Mouse (Mus musculus): Measurements from ENCODE around the gene Gm49358. TPM values are rescaled to one million over a fixed set of nuclear protein-coding genes. Genes with fewer than 3 reads are reported as not detected.

Gene Gm49358
- polyA plus RNA-seq, 1 experiment from 2014 or later = not detected

DNA sequence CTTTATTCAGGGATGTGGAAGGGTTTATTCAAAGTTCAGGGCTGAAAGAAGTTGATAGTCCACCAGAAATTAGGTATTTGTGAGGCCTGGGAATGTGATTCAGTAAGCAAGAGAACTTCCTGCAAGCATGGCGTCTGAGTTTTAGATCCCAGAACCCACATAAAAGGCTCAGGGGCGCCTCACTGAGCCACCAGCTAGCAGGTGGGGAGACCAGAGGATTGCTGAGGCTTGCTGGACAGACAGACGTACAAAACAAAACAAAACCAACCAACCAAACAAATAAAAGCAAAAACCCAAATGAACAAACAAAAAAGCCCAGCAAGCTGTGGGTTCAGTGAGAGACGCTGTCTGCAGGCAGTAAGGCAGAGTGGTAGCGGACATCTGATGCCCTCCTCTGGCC is 18.9 kb downstream of the Gm49358 start:
- no peak overlapping the region for H3K27ac ChIP-seq (ENCODE audit: low read length)
- no peak for ATAC-seq (ENCODE audit: low read depth)
- H3K27me3 ChIP-seq (ENCODE audit: control insufficient read depth, insufficient read depth, low read depth, low read length) = no peaks in the 10 kb centered on the region
- H3K4me1 ChIP-seq (ENCODE audit: control insufficient read depth, low read depth, low read length) = peaks cover 21% of the 10 kb centered on the region
- H3K9ac ChIP-seq (ENCODE audit: low read depth, low read length) = no peak overlapping the region
- H3K4me3 ChIP-seq (ENCODE audit: low read depth, low read length) = no peak overlapping the region
- H3K4me2 ChIP-seq (ENCODE audit: low read depth, low read length) = no peak overlapping the region
- no peaks in the 10 kb centered on the region for H3K36me3 ChIP-seq (ENCODE audit: control insufficient read depth, insufficient read depth)
- WGBS (ENCODE audit: insufficient replicate concordance) = 61% methylated on average over 5 of the region's 5 CpGs
- H3K9me3 ChIP-seq (replicated peaks; ENCODE audit: control insufficient read depth, low read length) = no peaks in the 10 kb centered on the region

DNA sequence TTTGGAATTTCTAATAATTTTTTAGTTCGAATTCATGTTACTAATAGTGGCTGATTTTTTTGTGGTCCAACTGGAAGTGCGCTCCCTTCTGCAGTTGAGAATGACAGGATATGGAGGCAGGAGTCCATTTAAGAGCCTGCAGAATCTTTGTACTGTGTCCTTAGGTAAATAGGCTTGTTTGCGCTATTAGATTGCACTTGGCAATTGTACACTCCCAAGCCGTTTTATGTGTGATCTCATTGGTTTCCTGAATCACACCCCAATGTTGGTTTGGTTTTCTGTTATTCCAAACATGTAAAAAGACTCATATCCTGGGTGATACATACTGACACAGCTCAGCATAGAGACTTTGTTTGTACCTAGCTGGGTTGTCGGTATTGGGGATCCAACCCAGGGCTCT is 19.8 kb downstream of the Gm49358 start:
- 58% methylated on average over 5 of the region's 5 CpGs for WGBS (ENCODE audit: insufficient replicate concordance)
- no peak overlapping the region for H3K4me2 ChIP-seq (ENCODE audit: low read depth, low read length)
- H3K4me1 ChIP-seq (ENCODE audit: control insufficient read depth, low read depth, low read length) = peaks cover 13% of the 10 kb centered on the region
- no peak overlapping the region for H3K27ac ChIP-seq (ENCODE audit: low read length)
- no peak for ATAC-seq (ENCODE audit: low read depth)
- H3K27me3 ChIP-seq (ENCODE audit: control insufficient read depth, insufficient read depth, low read depth, low read length) = no peaks in the 10 kb centered on the region
- H3K36me3 ChIP-seq (ENCODE audit: control insufficient read depth, insufficient read depth) = no peaks in the 10 kb centered on the region
- H3K4me3 ChIP-seq (ENCODE audit: low read depth, low read length) = no peak overlapping the region
- no peak overlapping the region for H3K9ac ChIP-seq (ENCODE audit: low read depth, low read length)
- no peaks in the 10 kb centered on the region for H3K9me3 ChIP-seq (replicated peaks; ENCODE audit: control insufficient read depth, low read length)

DNA sequence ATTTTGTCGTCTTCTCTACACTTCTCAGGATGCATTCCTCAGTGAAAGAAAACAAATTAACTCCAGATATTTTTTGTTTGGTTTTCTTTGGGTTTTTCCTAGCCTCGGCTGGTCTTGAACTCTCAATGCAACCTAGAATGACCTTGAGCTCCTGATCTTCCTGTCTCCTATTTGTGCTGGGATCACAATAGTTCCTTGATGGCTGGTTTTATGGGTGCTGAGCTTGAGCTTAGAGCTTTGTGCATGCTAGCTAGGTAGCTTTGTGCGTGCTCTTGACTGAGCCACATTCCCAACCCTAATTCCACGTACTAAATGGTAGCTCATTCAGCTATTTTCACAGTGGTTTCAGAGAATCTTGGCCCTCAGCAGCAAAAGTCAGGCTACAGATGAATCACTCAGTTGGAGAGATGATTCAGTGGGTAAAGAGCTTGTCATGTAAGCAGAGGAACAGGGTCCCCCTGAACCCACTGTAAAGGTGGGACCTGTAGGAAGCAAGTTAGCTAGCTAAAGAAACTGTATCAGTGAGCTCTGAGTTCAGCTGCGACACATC is 20.4 kb downstream of the Gm49358 start:
- ATAC-seq (ENCODE audit: low read depth) = no peak
- Histone ChIP-seq H3K4me2 (ENCODE audit: low read depth, low read length) (no peak overlapping the region), H3K36me3 (ENCODE audit: control insufficient read depth, insufficient read depth) (no peaks in the 10 kb centered on the region), H3K9ac (ENCODE audit: low read depth, low read length) (no peak overlapping the region), H3K27ac (ENCODE audit: low read length) (no peak overlapping the region), H3K9me3 (replicated peaks; ENCODE audit: control insufficient read depth, low read length) (no peaks in the 10 kb centered on the region), H3K4me3 (ENCODE audit: low read depth, low read length) (no peak overlapping the region), H3K4me1 (ENCODE audit: control insufficient read depth, low read depth, low read length) (peaks cover 8% of the 10 kb centered on the region), H3K27me3 (ENCODE audit: control insufficient read depth, insufficient read depth, low read depth, low read length) (no peaks in the 10 kb centered on the region)
- WGBS (ENCODE audit: insufficient replicate concordance) = 66% methylated on average over 5 of the region's 5 CpGs

DNA sequence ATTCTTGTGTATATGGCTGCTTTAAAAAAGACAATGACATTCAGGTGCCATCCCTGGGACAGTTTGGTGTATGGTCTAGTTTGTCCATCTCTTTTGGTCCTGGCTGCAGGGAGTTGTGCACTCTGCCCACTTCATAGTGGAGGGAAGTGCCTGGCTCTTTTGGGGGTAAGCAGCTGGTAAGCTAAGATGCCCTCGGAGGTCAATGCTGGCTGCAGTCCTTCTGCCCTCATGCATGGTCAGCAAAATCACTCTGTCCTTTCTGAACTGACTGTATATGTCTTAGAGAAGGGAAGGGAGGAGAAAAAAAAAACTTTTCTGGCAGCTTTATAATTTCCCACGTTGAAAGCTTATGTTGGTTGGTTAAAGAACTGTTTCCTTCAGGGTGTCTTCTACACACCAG is 21.6 kb downstream of the Gm49358 start:
- WGBS (ENCODE audit: insufficient replicate concordance) = 41% methylated on average over 2 of the region's 2 CpGs
- no peak overlapping the region for H3K4me2 ChIP-seq (ENCODE audit: low read depth, low read length)
- no peaks in the 10 kb centered on the region for H3K9me3 ChIP-seq (replicated peaks; ENCODE audit: control insufficient read depth, low read length)
- no peak overlapping the region for H3K9ac ChIP-seq (ENCODE audit: low read depth, low read length)
- H3K27me3 ChIP-seq (ENCODE audit: control insufficient read depth, insufficient read depth, low read depth, low read length) = no peaks in the 10 kb centered on the region
- ATAC-seq (ENCODE audit: low read depth) = no peak
- no peaks in the 10 kb centered on the region for H3K4me1 ChIP-seq (ENCODE audit: control insufficient read depth, low read depth, low read length)
- H3K4me3 ChIP-seq (ENCODE audit: low read depth, low read length) = no peak overlapping the region
- no peak overlapping the region for H3K27ac ChIP-seq (ENCODE audit: low read length)
- H3K36me3 ChIP-seq (ENCODE audit: control insufficient read depth, insufficient read depth) = no peaks in the 10 kb centered on the region

DNA sequence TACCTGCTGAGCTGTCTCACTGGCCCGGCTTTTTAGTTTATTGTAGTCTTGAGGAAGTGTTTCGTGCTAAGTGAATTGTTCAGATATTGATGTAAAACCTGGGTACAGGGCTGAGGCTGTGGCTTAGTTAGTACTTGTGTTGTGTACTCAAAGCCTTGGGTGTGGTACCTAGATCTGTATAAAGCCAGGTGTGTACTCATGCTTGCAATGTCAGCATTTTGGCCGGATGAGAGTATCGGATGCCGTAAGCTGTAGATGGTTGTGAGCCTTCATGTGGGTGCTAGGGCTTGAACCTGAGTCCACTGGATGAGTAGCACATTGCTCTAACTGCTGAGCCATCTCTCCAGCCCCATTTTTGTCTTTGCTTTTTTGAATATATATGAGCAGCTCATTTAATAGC is 22.3 kb downstream of the Gm49358 start:
- no peak overlapping the region for H3K4me3 ChIP-seq (ENCODE audit: low read depth, low read length)
- no peaks in the 10 kb centered on the region for H3K4me1 ChIP-seq (ENCODE audit: control insufficient read depth, low read depth, low read length)
- H3K9me3 ChIP-seq (replicated peaks; ENCODE audit: control insufficient read depth, low read length) = no peaks in the 10 kb centered on the region
- H3K27ac ChIP-seq (ENCODE audit: low read length) = no peak overlapping the region
- H3K36me3 ChIP-seq (ENCODE audit: control insufficient read depth, insufficient read depth) = no peaks in the 10 kb centered on the region
- H3K27me3 ChIP-seq (ENCODE audit: control insufficient read depth, insufficient read depth, low read depth, low read length) = no peaks in the 10 kb centered on the region
- ATAC-seq (ENCODE audit: low read depth) = no peak
- no peak overlapping the region for H3K4me2 ChIP-seq (ENCODE audit: low read depth, low read length)
- 69% methylated on average over 5 of the region's 5 CpGs for WGBS (ENCODE audit: insufficient replicate concordance)
- H3K9ac ChIP-seq (ENCODE audit: low read depth, low read length) = no peak overlapping the region

DNA sequence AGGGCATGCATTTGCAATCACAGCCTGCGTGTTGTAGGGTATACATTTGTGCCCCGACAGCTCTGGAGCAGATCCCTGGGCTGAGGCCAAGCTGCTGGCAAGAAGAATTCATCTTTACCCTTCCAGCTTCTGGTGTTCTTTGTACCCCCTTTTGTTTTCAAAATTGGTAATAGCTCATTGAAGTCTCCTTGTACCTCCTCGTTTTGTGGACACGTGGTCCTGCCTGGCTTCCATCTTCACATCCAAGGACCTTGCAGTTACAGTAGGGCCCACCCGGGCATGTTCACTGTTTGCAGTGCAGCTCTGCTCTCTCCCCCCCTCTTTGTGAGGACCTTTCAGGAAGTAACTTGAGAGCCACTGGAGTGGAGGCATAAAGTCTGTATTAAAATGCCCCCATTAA is 24.4 kb downstream of the Gm49358 start:
- Histone ChIP-seq H3K27ac (ENCODE audit: low read length) (no peak overlapping the region), H3K9ac (ENCODE audit: low read depth, low read length) (no peak overlapping the region), H3K4me1 (ENCODE audit: control insufficient read depth, low read depth, low read length) (no peaks in the 10 kb centered on the region), H3K4me3 (ENCODE audit: low read depth, low read length) (no peak overlapping the region), H3K9me3 (replicated peaks; ENCODE audit: control insufficient read depth, low read length) (no peaks in the 10 kb centered on the region), H3K4me2 (ENCODE audit: low read depth, low read length) (no peak overlapping the region), H3K27me3 (ENCODE audit: control insufficient read depth, insufficient read depth, low read depth, low read length) (no peaks in the 10 kb centered on the region), H3K36me3 (ENCODE audit: control insufficient read depth, insufficient read depth) (no peaks in the 10 kb centered on the region)
- 59% methylated on average over 5 of the region's 5 CpGs for WGBS (ENCODE audit: insufficient replicate concordance)
- ATAC-seq (ENCODE audit: low read depth) = no peak

DNA sequence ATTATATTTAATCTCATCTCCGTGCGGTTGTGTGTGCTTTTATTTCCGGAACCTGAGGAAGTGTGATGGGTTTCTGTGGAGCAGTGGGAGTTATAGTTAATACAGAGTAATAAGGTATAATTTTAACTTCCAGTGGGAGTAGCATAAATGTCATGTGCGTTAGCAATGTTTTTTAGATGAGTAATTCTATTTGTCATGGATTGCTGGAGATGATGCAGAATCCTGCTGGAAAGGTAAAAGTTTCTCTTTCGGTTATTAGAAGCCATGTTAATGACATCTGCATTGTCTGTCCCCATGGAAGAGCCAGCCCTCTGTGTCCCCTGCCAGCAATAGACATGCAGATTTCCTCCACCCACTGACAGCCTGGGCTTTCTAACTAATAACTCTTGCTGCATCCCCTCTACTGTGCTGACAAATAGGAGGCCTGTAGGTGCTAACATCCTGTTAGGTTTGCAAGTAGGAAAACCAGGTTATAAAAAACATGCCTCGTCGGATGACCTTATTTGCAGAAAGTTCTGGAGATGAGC is 25.4 kb downstream of the Gm49358 start:
- Histone ChIP-seq H3K27me3 (ENCODE audit: control insufficient read depth, insufficient read depth, low read depth, low read length) (no peaks in the 10 kb centered on the region), H3K36me3 (ENCODE audit: control insufficient read depth, insufficient read depth) (no peaks in the 10 kb centered on the region), H3K4me3 (ENCODE audit: low read depth, low read length) (no peak overlapping the region), H3K9me3 (replicated peaks; ENCODE audit: control insufficient read depth, low read length) (no peaks in the 10 kb centered on the region), H3K4me1 (ENCODE audit: control insufficient read depth, low read depth, low read length) (no peaks in the 10 kb centered on the region), H3K9ac (ENCODE audit: low read depth, low read length) (no peak overlapping the region), H3K4me2 (ENCODE audit: low read depth, low read length) (no peak overlapping the region), H3K27ac (ENCODE audit: low read length) (no peak overlapping the region)
- no peak for ATAC-seq (ENCODE audit: low read depth)
- WGBS (ENCODE audit: insufficient replicate concordance) = 74% methylated on average over 7 of the region's 7 CpGs

DNA sequence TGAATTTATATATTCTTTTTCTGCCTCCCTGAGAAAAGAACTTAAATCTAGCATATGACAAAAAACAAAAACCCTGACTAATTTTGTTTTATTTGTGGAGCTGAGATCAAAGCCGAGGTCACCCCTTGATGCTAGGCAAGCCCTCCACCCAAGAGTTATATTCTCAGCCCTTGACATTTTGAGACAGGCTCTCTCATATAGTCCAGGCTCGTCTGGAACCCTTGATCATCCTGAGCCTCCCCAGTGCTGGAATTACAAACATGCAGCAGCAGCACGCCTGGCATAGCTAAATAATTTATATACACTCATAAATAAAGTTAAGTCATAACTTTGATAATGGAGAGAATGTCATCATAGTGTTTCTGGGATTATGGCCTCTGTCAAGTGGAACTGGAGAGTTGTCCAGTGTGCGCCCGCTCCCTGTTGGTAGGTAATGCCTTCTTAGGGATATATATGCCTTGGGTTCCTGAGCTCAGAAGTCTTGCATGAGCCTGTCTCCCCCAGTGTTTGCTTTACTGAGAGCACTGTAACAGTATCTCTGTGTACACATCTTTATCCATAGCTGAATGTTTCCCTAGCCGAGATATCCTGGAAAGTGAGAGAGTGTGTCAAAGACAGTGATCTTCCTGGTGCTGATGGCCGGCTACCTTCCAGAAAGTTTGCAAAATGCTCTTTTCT is 27.9 kb downstream of the Gm49358 start:
- WGBS (ENCODE audit: insufficient replicate concordance) = 70% methylated on average over 7 of the region's 7 CpGs
- Histone ChIP-seq H3K36me3 (ENCODE audit: control insufficient read depth, insufficient read depth) (no peaks in the 10 kb centered on the region), H3K27me3 (ENCODE audit: control insufficient read depth, insufficient read depth, low read depth, low read length) (no peaks in the 10 kb centered on the region), H3K9ac (ENCODE audit: low read depth, low read length) (no peak overlapping the region), H3K4me3 (ENCODE audit: low read depth, low read length) (no peak overlapping the region), H3K27ac (ENCODE audit: low read length) (no peak overlapping the region), H3K9me3 (replicated peaks; ENCODE audit: control insufficient read depth, low read length) (no peaks in the 10 kb centered on the region), H3K4me2 (ENCODE audit: low read depth, low read length) (no peak overlapping the region), H3K4me1 (ENCODE audit: control insufficient read depth, low read depth, low read length) (no peaks in the 10 kb centered on the region)
- ATAC-seq (ENCODE audit: low read depth) = no peak

DNA sequence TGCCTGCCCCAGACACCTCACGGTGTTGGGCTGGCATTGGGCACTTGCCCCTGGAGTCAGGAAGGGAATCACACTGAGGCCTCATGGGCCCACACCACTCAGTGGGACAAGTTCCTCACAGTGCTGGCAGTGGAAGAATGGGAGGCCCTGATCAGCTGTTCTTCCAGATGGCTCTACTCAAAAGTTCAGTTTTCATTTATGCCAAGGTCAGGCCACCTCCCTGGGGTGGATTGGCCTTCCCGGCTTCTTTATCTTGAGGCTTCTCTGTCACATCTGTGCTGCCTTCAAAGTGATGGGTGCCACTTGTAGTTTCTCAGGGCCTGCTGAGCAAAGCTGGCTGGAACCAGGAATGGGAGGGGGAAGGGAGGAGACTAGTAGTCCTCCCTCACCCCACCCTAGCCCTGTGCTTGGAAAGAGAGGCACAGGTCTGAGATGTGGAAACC is 29.8 kb downstream of the Gm49358 start:
- Histone ChIP-seq H3K4me2 (ENCODE audit: low read depth, low read length) (no peak overlapping the region), H3K4me1 (ENCODE audit: control insufficient read depth, low read depth, low read length) (no peaks in the 10 kb centered on the region), H3K4me3 (ENCODE audit: low read depth, low read length) (no peak overlapping the region), H3K27me3 (ENCODE audit: control insufficient read depth, insufficient read depth, low read depth, low read length) (no peaks in the 10 kb centered on the region), H3K9me3 (replicated peaks; ENCODE audit: control insufficient read depth, low read length) (no peaks in the 10 kb centered on the region), H3K36me3 (ENCODE audit: control insufficient read depth, insufficient read depth) (no peaks in the 10 kb centered on the region), H3K27ac (ENCODE audit: low read length) (no peak overlapping the region), H3K9ac (ENCODE audit: low read depth, low read length) (no peak overlapping the region)
- ATAC-seq (ENCODE audit: low read depth) = no peak
- 43% methylated on average over 2 of the region's 2 CpGs for WGBS (ENCODE audit: insufficient replicate concordance)

Data from liver, embryonic 16.5 days (tissue).